In the genomic region with DNA sequence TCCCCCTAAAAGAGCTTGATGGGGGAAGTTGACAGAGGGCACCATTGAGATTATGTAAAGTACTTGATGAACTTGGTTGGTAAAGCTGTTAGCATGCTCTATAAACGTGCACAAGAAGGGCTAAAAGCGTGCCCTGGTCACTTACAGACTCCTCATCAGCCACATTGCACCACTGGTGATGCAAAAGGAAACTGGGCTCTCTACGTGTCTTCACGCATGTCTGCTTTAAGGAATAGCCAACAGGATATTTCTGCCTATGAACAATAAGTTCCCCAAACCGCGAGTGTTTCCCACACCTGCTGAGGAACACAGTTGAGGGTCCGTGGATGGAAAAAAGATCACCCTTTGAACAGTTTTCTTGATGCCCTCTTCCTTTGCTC, we compare ENCODE assay signal across 15 mouse cellular contexts. TPM values are rescaled to one million over a fixed set of nuclear protein-coding genes. Genes with fewer than 3 reads are reported as not detected.
DNase-seq lines count a peak whose midpoint lies in the region; ATAC-seq lines count a peak whose summit lies in the region.
"Had no signal": no experiment of that assay in that cellular context is flagged by ENCODE, and none has a peak within 500 bp of the region (broad histone marks: within the 10 kb centered on the region; RNA-seq: fewer than 3 reads in every experiment).

No protein-coding gene starts in this region.

- WGBS in hindbrain, embryonic 13.5 days: 61% methylated on average over 7 of the region's 7 CpGs
- WGBS in hindbrain, embryonic 14.5 days: 58% methylated on average over 7 of the region's 7 CpGs
- WGBS in midbrain, embryonic 12.5 days: 59% methylated on average over 7 of the region's 7 CpGs
- 67% methylated on average over 7 of the region's 7 CpGs for WGBS in midbrain, embryonic 10.5 days
- 68% methylated on average over 7 of the region's 7 CpGs for WGBS in intestine, embryonic 16.5 days
- 56% methylated on average over 7 of the region's 7 CpGs for WGBS in neural tube, embryonic 15.5 days

- H3K9ac ChIP-seq in hindbrain, embryonic 13.5 days: no peak overlapping the region
- no peak overlapping the region for H3K9ac ChIP-seq in hindbrain, embryonic 14.5 days
- H3K9ac ChIP-seq in midbrain, embryonic 12.5 days (replicated peaks): no peak overlapping the region
- no peak overlapping the region for H3K9ac ChIP-seq in intestine, embryonic 16.5 days (ENCODE audit: low read depth, low read length)
- H3K9ac ChIP-seq in neural tube, embryonic 15.5 days (replicated peaks): no peak overlapping the region
- H3K9ac ChIP-seq: embryonic facial prominence, embryonic 15.5 days had no signal

- H3K27ac ChIP-seq in hindbrain, embryonic 13.5 days: no peak overlapping the region; the same call in 1 of the 2 replicates
- H3K27ac ChIP-seq in hindbrain, embryonic 14.5 days: no peak overlapping the region
- H3K27ac ChIP-seq in midbrain, embryonic 12.5 days (replicated peaks): no peak overlapping the region
- H3K27ac ChIP-seq in midbrain, embryonic 10.5 days (replicated peaks): no peak overlapping the region
- H3K27ac ChIP-seq in intestine, embryonic 16.5 days (ENCODE audit: low read length): no peak overlapping the region
- H3K27ac ChIP-seq in neural tube, embryonic 15.5 days (replicated peaks): no peak overlapping the region
- H3K27ac ChIP-seq: embryonic facial prominence, embryonic 15.5 days had no signal

- peaks cover 13% of the 10 kb centered on the region for H3K27me3 ChIP-seq in hindbrain, embryonic 13.5 days
- 0 out of 2 replicates have a peak, but pooled peaks cover 3% of the 10 kb centered on the region for H3K27me3 ChIP-seq in hindbrain, embryonic 14.5 days (ENCODE audit: control insufficient read depth, insufficient read depth, low read length)
- peaks cover 60% of the 10 kb centered on the region for H3K27me3 ChIP-seq in midbrain, embryonic 12.5 days
- H3K27me3 ChIP-seq in midbrain, embryonic 10.5 days (ENCODE audit: low read depth, poor library complexity, severe bottlenecking): peaks cover 74% of the 10 kb centered on the region
- peaks cover 22% of the 10 kb centered on the region for H3K27me3 ChIP-seq in intestine, embryonic 16.5 days (replicated peaks; ENCODE audit: control insufficient read depth, insufficient read depth, low read length)
- H3K27me3 ChIP-seq in neural tube, embryonic 15.5 days (replicated peaks): 0 out of 2 replicates have a peak, but pooled peaks cover 2% of the 10 kb centered on the region
- H3K27me3 ChIP-seq: embryonic facial prominence, embryonic 15.5 days had no signal

- no peaks in the 10 kb centered on the region for H3K9me3 ChIP-seq in hindbrain, embryonic 13.5 days
- no peaks in the 10 kb centered on the region for H3K9me3 ChIP-seq in hindbrain, embryonic 14.5 days (ENCODE audit: control insufficient read depth, low read length)
- no peaks in the 10 kb centered on the region for H3K9me3 ChIP-seq in midbrain, embryonic 12.5 days
- no peaks in the 10 kb centered on the region for H3K9me3 ChIP-seq in midbrain, embryonic 10.5 days (replicated peaks)
- no peaks in the 10 kb centered on the region for H3K9me3 ChIP-seq in intestine, embryonic 16.5 days (ENCODE audit: control insufficient read depth, low read length)
- no peaks in the 10 kb centered on the region for H3K9me3 ChIP-seq in neural tube, embryonic 15.5 days (replicated peaks)
- H3K9me3 ChIP-seq: embryonic facial prominence, embryonic 15.5 days had no signal

- no peak for DNase-seq in hindbrain, embryonic 14.5 days (ENCODE audit: low spot score)
- no peak for DNase-seq in midbrain, embryonic 10.5 days (ENCODE audit: low spot score)
- DNase-seq in gastrocnemius, postnatal 4 days (ENCODE audit: low spot score in 2 of 2): no peak
- DNase-seq in gastrocnemius, postnatal 25 days: no peak
- DNase-seq: cerebellum, postnatal 10 days; kidney, postnatal 36 days had no signal

- no peaks in the 10 kb centered on the region for H3K36me3 ChIP-seq in hindbrain, embryonic 13.5 days
- no peaks in the 10 kb centered on the region for H3K36me3 ChIP-seq in hindbrain, embryonic 14.5 days (replicated peaks; ENCODE audit: control insufficient read depth, insufficient read depth)
- H3K36me3 ChIP-seq in midbrain, embryonic 12.5 days: no peaks in the 10 kb centered on the region
- H3K36me3 ChIP-seq in midbrain, embryonic 10.5 days: no peaks in the 10 kb centered on the region
- H3K36me3 ChIP-seq in intestine, embryonic 16.5 days (ENCODE audit: control insufficient read depth, insufficient read depth, low read length): no peaks in the 10 kb centered on the region
- no peaks in the 10 kb centered on the region for H3K36me3 ChIP-seq in neural tube, embryonic 15.5 days
- H3K36me3 ChIP-seq: embryonic facial prominence, embryonic 15.5 days had no signal

- H3K4me2 ChIP-seq in hindbrain, embryonic 13.5 days: 0 out of 2 replicates have a peak overlapping the region, but pooled peaks have one; percentile 8
- H3K4me2 ChIP-seq in hindbrain, embryonic 14.5 days (replicated peaks): no peak overlapping the region
- peak overlapping the region; percentile 26 for H3K4me2 ChIP-seq in midbrain, embryonic 12.5 days (replicated peaks)
- peak overlapping the region; percentile 39 for H3K4me2 ChIP-seq in intestine, embryonic 16.5 days (ENCODE audit: low read depth, low read length)
- H3K4me2 ChIP-seq in neural tube, embryonic 15.5 days: peak overlapping the region; percentile 34

- H3K4me1 ChIP-seq in hindbrain, embryonic 13.5 days (replicated peaks): peaks cover 33% of the 10 kb centered on the region
- H3K4me1 ChIP-seq in hindbrain, embryonic 14.5 days (replicated peaks; ENCODE audit: control insufficient read depth, insufficient read depth, low read length): peaks cover 11% of the 10 kb centered on the region; the same call in 1 of the 2 replicates
- H3K4me1 ChIP-seq in midbrain, embryonic 12.5 days: peaks cover 28% of the 10 kb centered on the region
- peaks cover 45% of the 10 kb centered on the region for H3K4me1 ChIP-seq in midbrain, embryonic 10.5 days
- H3K4me1 ChIP-seq in intestine, embryonic 16.5 days (ENCODE audit: control insufficient read depth, insufficient read depth, low read length): peaks cover 25% of the 10 kb centered on the region
- peaks cover 33% of the 10 kb centered on the region for H3K4me1 ChIP-seq in neural tube, embryonic 15.5 days

- no peak overlapping the region for H3K4me3 ChIP-seq in hindbrain, embryonic 13.5 days
- no peak overlapping the region for H3K4me3 ChIP-seq in hindbrain, embryonic 14.5 days (replicated peaks; ENCODE audit: low read length)
- no peak overlapping the region for H3K4me3 ChIP-seq in midbrain, embryonic 12.5 days
- no peak overlapping the region for H3K4me3 ChIP-seq in midbrain, embryonic 10.5 days
- peak overlapping the region; percentile 29 for H3K4me3 ChIP-seq in intestine, embryonic 16.5 days (ENCODE audit: low read length)
- no peak overlapping the region for H3K4me3 ChIP-seq in neural tube, embryonic 15.5 days (replicated peaks)
- H3K4me3 ChIP-seq: embryonic facial prominence, embryonic 15.5 days had no signal

- ATAC-seq in hindbrain, embryonic 13.5 days (ENCODE audit: low FRiP score): no peak
- no peak for ATAC-seq in hindbrain, embryonic 14.5 days (ENCODE audit: low FRiP score)
- ATAC-seq in midbrain, embryonic 12.5 days (ENCODE audit: low FRiP score, low read depth): no peak
- no peak for ATAC-seq in intestine, embryonic 16.5 days
- no peak for ATAC-seq in neural tube, embryonic 15.5 days (ENCODE audit: low FRiP score)

RNA-seq across cellular contexts. Expression of a gene that starts 1.7 kb away (rescaled TPM):
- polyA plus RNA-seq in hindbrain, embryonic 13.5 days (2015; fragmentation: Nextera tagmentation; extraction: Ambion mirVana): 5.6 and 5.8 TPM in 2 replicates
- polyA plus RNA-seq in hindbrain, embryonic 14.5 days (2014; fragmentation: Nextera tagmentation; extraction: Ambion mirVana): 6.5 and 8.2 TPM in 2 replicates
- 5.0 and 6.4 TPM in 2 replicates for polyA plus RNA-seq in midbrain, embryonic 12.5 days (2016; fragmentation: Nextera tagmentation; extraction: Ambion mirVana)
- polyA plus RNA-seq in midbrain, embryonic 10.5 days (2016; fragmentation: Nextera tagmentation; extraction: Ambion mirVana): 4.6 and 5.8 TPM in 2 replicates
- polyA plus RNA-seq in intestine, embryonic 16.5 days (2015; fragmentation: Nextera tagmentation; extraction: Ambion mirVana): 24.7 and 28.6 TPM in 2 replicates
- polyA plus RNA-seq in neural tube, embryonic 15.5 days (2015; fragmentation: Nextera tagmentation; extraction: Ambion mirVana): 7.7 and 9.3 TPM in 2 replicates
- total RNA-seq in gastrocnemius, postnatal 4 days (2021): 1 to 10 TPM; 3.0 to 4.7 TPM
- total RNA-seq in gastrocnemius, postnatal 25 days (2021): 1 to 10 TPM; 4.3 to 6.1 TPM

RNA-seq across cellular contexts. Expression of a gene that starts 51.1 kb away (rescaled TPM):
- polyA plus RNA-seq in hindbrain, embryonic 13.5 days (2015; fragmentation: Nextera tagmentation; extraction: Ambion mirVana): not detected in 2 replicates
- not detected in 2 replicates for polyA plus RNA-seq in hindbrain, embryonic 14.5 days (2014; fragmentation: Nextera tagmentation; extraction: Ambion mirVana)
- not detected in 2 replicates for polyA plus RNA-seq in midbrain, embryonic 12.5 days (2016; fragmentation: Nextera tagmentation; extraction: Ambion mirVana)
- polyA plus RNA-seq in midbrain, embryonic 10.5 days (2016; fragmentation: Nextera tagmentation; extraction: Ambion mirVana): not detected in 2 replicates
- polyA plus RNA-seq in intestine, embryonic 16.5 days (2015; fragmentation: Nextera tagmentation; extraction: Ambion mirVana): not detected in 2 replicates
- polyA plus RNA-seq in neural tube, embryonic 15.5 days (2015; fragmentation: Nextera tagmentation; extraction: Ambion mirVana): not detected in 2 replicates
- not detected for total RNA-seq in gastrocnemius, postnatal 4 days (2021)
- total RNA-seq in gastrocnemius, postnatal 25 days (2021): not detected
- total RNA-seq: gastrocnemius, adult 18-20 months; hematopoietic stem cell, adult 5-6 weeks; left cerebral cortex, postnatal 36 days had no signal
- polyA plus RNA-seq: embryonic facial prominence, embryonic 15.5 days; testis, adult 2 months had no signal
